In the genomic region with DNA sequence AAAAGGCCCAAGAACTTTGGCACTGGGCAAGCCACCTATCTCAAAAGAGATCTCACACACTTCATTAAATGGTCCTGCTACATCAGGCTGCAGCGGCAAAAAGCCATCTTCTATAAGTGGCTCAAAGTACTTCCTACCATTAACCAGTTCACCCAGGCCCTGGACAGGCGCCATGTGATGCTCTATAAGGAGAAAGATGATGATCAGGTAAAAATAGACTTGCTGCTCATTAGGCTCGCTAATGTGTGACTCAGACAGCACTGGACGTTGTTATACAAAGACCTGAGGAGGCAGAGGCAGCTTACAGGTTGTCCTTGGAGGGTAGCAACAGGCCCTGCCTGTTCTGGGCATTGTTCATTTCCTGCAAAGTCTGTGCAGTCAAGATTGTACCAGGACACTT, we compare ENCODE assay signal across 23 mouse cellular contexts.
DNase-seq lines count a peak whose midpoint lies in the region; ATAC-seq and TF ChIP-seq lines count a peak whose summit lies in the region.
"Had no signal": no experiment of that assay in that cellular context is flagged by ENCODE, and none has a peak within 500 bp of the region (broad histone marks: within the 10 kb centered on the region; RNA-seq: fewer than 3 reads in every experiment).

No protein-coding gene starts in this region.

- H3K4me2 ChIP-seq in heart, embryonic 15.5 days = no peak overlapping the region
- H3K4me2 ChIP-seq in heart, embryonic 11.5 days = no peak overlapping the region
- H3K4me2 ChIP-seq: hindbrain, embryonic 14.5 days had no signal

- no peaks in the 10 kb centered on the region for H3K79me2 ChIP-seq in heart, adult 2 months (replicated peaks; ENCODE audit: control insufficient read depth, insufficient read depth, low read length)

- H3K4me3 ChIP-seq in heart, embryonic 10.5 days = no peak overlapping the region
- no peak overlapping the region for H3K4me3 ChIP-seq in heart, adult 2 months
- H3K4me3 ChIP-seq in heart, embryonic 15.5 days = no peak overlapping the region
- no peak overlapping the region for H3K4me3 ChIP-seq in heart, embryonic 11.5 days (ENCODE audit: low read depth, low read length)

- 45% methylated on average over 4 of the region's 4 CpGs for WGBS in heart, embryonic 10.5 days
- 51% methylated on average over 4 of the region's 4 CpGs for WGBS in heart, adult 2 months
- 38% methylated on average over 4 of the region's 4 CpGs for WGBS in heart, embryonic 15.5 days
- 46% methylated on average over 4 of the region's 4 CpGs for WGBS in heart, embryonic 11.5 days (ENCODE audit: insufficient replicate concordance)

- TF ChIP-seq EP300 in heart, adult 2 months (IDR thresholded peaks at IDR 0.05; ENCODE audit: insufficient read depth, low read depth, low read length) = no peak

- intact Hi-C loops in heart, adult 2 months (cut with DNase I) = no loop called here
- intact Hi-C loops in heart, postnatal 36 days (cut with DNase I) = no loop called here

- no peak overlapping the region for H3K9ac ChIP-seq in heart, adult 2 months (ENCODE audit: low read depth, low read length)
- no peak overlapping the region for H3K9ac ChIP-seq in heart, embryonic 15.5 days
- no peak overlapping the region for H3K9ac ChIP-seq in heart, embryonic 11.5 days (ENCODE audit: low read depth, low read length)
- H3K9ac ChIP-seq: forebrain, postnatal 0 days; hindbrain, embryonic 14.5 days had no signal

- H3K27ac ChIP-seq in heart, embryonic 10.5 days = no peak overlapping the region
- no peak overlapping the region for H3K27ac ChIP-seq in heart, adult 2 months
- H3K27ac ChIP-seq in heart, embryonic 15.5 days = 0 out of 2 replicates have a peak overlapping the region, but pooled peaks have one; percentile 21
- no peak overlapping the region for H3K27ac ChIP-seq in heart, embryonic 11.5 days (ENCODE audit: low read depth, low read length)
- H3K27ac ChIP-seq: hindbrain, embryonic 14.5 days; hindbrain, postnatal 0 days had no signal

- peak; percentile 59 for DNase-seq in gastrocnemius, adult 18-20 months (ENCODE audit: low spot score)
- DNase-seq in gastrocnemius, postnatal 25 days = no peak
- DNase-seq in heart, embryonic 10.5 days (ENCODE audit: low spot score) = peak; percentile 73
- no peak for DNase-seq in heart, adult 2 months
- no peak for DNase-seq in heart, postnatal 36 days
- DNase-seq in heart, postnatal 4 days = peak; percentile 17
- DNase-seq: adrenal gland, postnatal 10 days; adrenal gland, postnatal 36 days; cerebellum, adult 18-20 months; cerebellum, adult 9-10 months; cerebellum, postnatal 14 days; forebrain, postnatal 0 days; gastrocnemius, postnatal 14 days; kidney, adult 18-20 months; kidney, adult 9 months had no signal

- H3K36me3 ChIP-seq in heart, embryonic 10.5 days = no peaks in the 10 kb centered on the region
- no peaks in the 10 kb centered on the region for H3K36me3 ChIP-seq in heart, adult 2 months (ENCODE audit: control insufficient read depth, insufficient read depth, low read length)
- no peaks in the 10 kb centered on the region for H3K36me3 ChIP-seq in heart, embryonic 15.5 days
- H3K36me3 ChIP-seq in heart, embryonic 11.5 days (ENCODE audit: control insufficient read depth, insufficient read depth, low read length) = no peaks in the 10 kb centered on the region

- peaks cover 9% of the 10 kb centered on the region; the same call in 1 of the 2 replicates for H3K4me1 ChIP-seq in heart, embryonic 10.5 days
- peaks cover 2% of the 10 kb centered on the region; the same call in 1 of the 2 replicates for H3K4me1 ChIP-seq in heart, adult 2 months (ENCODE audit: control insufficient read depth, insufficient read depth, low read length)
- H3K4me1 ChIP-seq in heart, embryonic 15.5 days (replicated peaks) = peaks cover 6% of the 10 kb centered on the region
- H3K4me1 ChIP-seq in heart, embryonic 11.5 days (ENCODE audit: control insufficient read depth, insufficient read depth, low read length) = peaks cover 4% of the 10 kb centered on the region; the same call in 1 of the 2 replicates

- no peak for TF ChIP-seq POLR2A in heart, adult 2 months (IDR thresholded peaks at IDR 0.05; ENCODE audit: insufficient read depth, low read depth, low read length)

- ATAC-seq in heart, embryonic 15.5 days (replicated peaks; ENCODE audit: insufficient number of reproducible peaks, insufficient read depth, low FRiP score, low read depth) = 0 out of 2 replicates have a peak, but pooled peaks have one; percentile 31
- ATAC-seq in heart, embryonic 11.5 days (replicated peaks; ENCODE audit: insufficient number of reproducible peaks, low FRiP score, low TSS enrichment) = no peak
- ATAC-seq: forebrain, embryonic 14.5 days; forebrain, postnatal 0 days; hindbrain, postnatal 0 days; inflammation-experienced regulatory T-cells, adult 6 months; intestine, embryonic 16.5 days; Patski had no signal

- H3K27me3 ChIP-seq in heart, embryonic 10.5 days (ENCODE audit: insufficient read depth, poor library complexity, severe bottlenecking) = no peaks in the 10 kb centered on the region
- no peaks in the 10 kb centered on the region for H3K27me3 ChIP-seq in heart, adult 2 months (ENCODE audit: control insufficient read depth, insufficient read depth, low read length)
- H3K27me3 ChIP-seq in heart, embryonic 15.5 days = no peaks in the 10 kb centered on the region
- H3K27me3 ChIP-seq in heart, embryonic 11.5 days (ENCODE audit: control insufficient read depth, insufficient read depth, low read length) = no peaks in the 10 kb centered on the region

- H3K9me3 ChIP-seq in heart, embryonic 10.5 days = no peaks in the 10 kb centered on the region
- no peaks in the 10 kb centered on the region for H3K9me3 ChIP-seq in heart, embryonic 15.5 days (replicated peaks)
- H3K9me3 ChIP-seq in heart, embryonic 11.5 days (replicated peaks; ENCODE audit: control insufficient read depth, low read length) = no peaks in the 10 kb centered on the region

- no peak for TF ChIP-seq CTCF in heart, adult 2 months (IDR thresholded peaks at IDR 0.05)

Comparison
In these comparisons a context has a peak if more than half of its experiments do, and no peak if none do; other contexts are left out.
1. DNase-seq: peak in gastrocnemius, adult 18-20 months (single experiment), heart, embryonic 10.5 days (single experiment) and heart, postnatal 4 days (single experiment); none in gastrocnemius, postnatal 25 days (single experiment), heart, adult 2 months (0 of 2) and heart, postnatal 36 days (0 of 2).